Mouse (Mus musculus) liver, embryonic 14.5 days (tissue): ENCODE measurements at regions not wholly inside any gene's neighbourhood (a gene's known extent, or its start where the extent isn't known, plus 50 kb on each side); places are given as distances from the start of the nearest gene placed in this dataset.

ENCODE experiments used
- CTCF ChIP-seq: IDR thresholded peaks from 2 replicates; pipeline ENCODE4 v1.5.1; 2016; ENCODE audit warnings: antibody characterized with exemption, low read depth, control low read depth
- EP300 ChIP-seq: IDR thresholded peaks from 2 replicates; pipeline ENCODE4 v1.6.1; 2016; ENCODE audit warnings: antibody characterized with exemption, low read depth

- TF ChIP-seq CTCF (no peak), EP300 (no peak)
Measured at GRCm38 (mm10) chr2:94658426-94658825, 220.5 kb upstream of the Api5 start.
